Mouse (Mus musculus): ENCODE measurements around the gene Nprl2. TPM values are rescaled to one million over a fixed set of nuclear protein-coding genes. Genes with fewer than 3 reads are reported as not detected.

Gene Nprl2
- total and polyA plus RNA-seq, 2 experiments from 2014 or later, result 22.5 to 56.4 TPM

- no peak for TF ChIP-seq CTCF (IDR thresholded peaks at IDR 0.05; ENCODE audit: low read depth)
- no peak for TF ChIP-seq EP300 (IDR thresholded peaks at IDR 0.05; ENCODE audit: low read depth)
- no peaks in the 10 kb centered on the region for H3K9me3 ChIP-seq (replicated peaks; ENCODE audit: control insufficient read depth, low read length)
- no peak overlapping the region for H3K27ac ChIP-seq (ENCODE audit: low read depth)
- 84% methylated on average over 11 of the region's 11 CpGs for WGBS
- peaks cover 28% of the 10 kb centered on the region for H3K4me1 ChIP-seq (ENCODE audit: control insufficient read depth, insufficient read depth)
- H3K36me3 ChIP-seq (replicated peaks; ENCODE audit: control insufficient read depth, insufficient read depth, low read length), result peaks cover 29% of the 10 kb centered on the region
- no peak for ATAC-seq (ENCODE audit: insufficient read depth, low read depth)
- H3K27me3 ChIP-seq (ENCODE audit: control insufficient read depth, insufficient read depth, low read length), result 0 out of 2 replicates have a peak, but pooled peaks cover 4% of the 10 kb centered on the region
- no peak overlapping the region for H3K4me3 ChIP-seq (ENCODE audit: low read depth, low read length)
- H3K9ac ChIP-seq (replicated peaks; ENCODE audit: low read depth, low read length), result no peak overlapping the region
- no peak for DNase-seq (ENCODE audit: low spot score)
- no peak overlapping the region for H3K4me2 ChIP-seq (ENCODE audit: low read depth, low read length)
These were observed 1.3 kb downstream of the Nprl2 start for GRCm38 (mm10) chr9:107543299-107543698.

GRCm38 (mm10) chr9:107544196-107544700 is 2.2 kb downstream of the Nprl2 start:
- no peak overlapping the region for H3K9ac ChIP-seq (replicated peaks; ENCODE audit: low read depth, low read length)
- TF ChIP-seq CTCF (IDR thresholded peaks at IDR 0.05; ENCODE audit: low read depth) (no peak), EP300 (IDR thresholded peaks at IDR 0.05; ENCODE audit: low read depth) (no peak)
- peaks cover 19% of the 10 kb centered on the region for H3K36me3 ChIP-seq (replicated peaks; ENCODE audit: control insufficient read depth, insufficient read depth, low read length)
- 0 out of 2 replicates have a peak, but pooled peaks cover 4% of the 10 kb centered on the region for H3K27me3 ChIP-seq (ENCODE audit: control insufficient read depth, insufficient read depth, low read length)
- H3K4me3 ChIP-seq (ENCODE audit: low read depth, low read length), result no peak overlapping the region
- 89% methylated on average over 17 of the region's 17 CpGs for WGBS
- H3K4me2 ChIP-seq (ENCODE audit: low read depth, low read length), result no peak overlapping the region
- no peak for DNase-seq (ENCODE audit: low spot score)
- no peaks in the 10 kb centered on the region for H3K9me3 ChIP-seq (replicated peaks; ENCODE audit: control insufficient read depth, low read length)
- H3K27ac ChIP-seq (ENCODE audit: low read depth), result no peak overlapping the region
- peaks cover 28% of the 10 kb centered on the region for H3K4me1 ChIP-seq (ENCODE audit: control insufficient read depth, insufficient read depth)
- ATAC-seq (ENCODE audit: insufficient read depth, low read depth), result no peak

- ATAC-seq (ENCODE audit: insufficient read depth, low read depth) (no peak), DNase-seq (ENCODE audit: low spot score) (no peak)
- H3K4me3 ChIP-seq (ENCODE audit: low read depth, low read length), result no peak overlapping the region
- no peak overlapping the region for H3K4me2 ChIP-seq (ENCODE audit: low read depth, low read length)
- no peaks in the 10 kb centered on the region for H3K9me3 ChIP-seq (replicated peaks; ENCODE audit: control insufficient read depth, low read length)
- H3K27me3 ChIP-seq (ENCODE audit: control insufficient read depth, insufficient read depth, low read length), result 0 out of 2 replicates have a peak, but pooled peaks cover 4% of the 10 kb centered on the region
- WGBS, result 85% methylated on average over 12 of the region's 12 CpGs
- peaks cover 28% of the 10 kb centered on the region for H3K4me1 ChIP-seq (ENCODE audit: control insufficient read depth, insufficient read depth)
- peaks cover 14% of the 10 kb centered on the region for H3K36me3 ChIP-seq (replicated peaks; ENCODE audit: control insufficient read depth, insufficient read depth, low read length)
- no peak overlapping the region for H3K9ac ChIP-seq (replicated peaks; ENCODE audit: low read depth, low read length)
- TF ChIP-seq EP300 (IDR thresholded peaks at IDR 0.05; ENCODE audit: low read depth) (no peak), CTCF (IDR thresholded peaks at IDR 0.05; ENCODE audit: low read depth) (no peak)
- H3K27ac ChIP-seq (ENCODE audit: low read depth), result no peak overlapping the region
These were observed 2.7 kb downstream of the Nprl2 start for GRCm38 (mm10) chr9:107544729-107545128.

- Histone ChIP-seq H3K36me3 (replicated peaks; ENCODE audit: control insufficient read depth, insufficient read depth, low read length) (peaks cover 11% of the 10 kb centered on the region; the same call in 1 of the 2 replicates), H3K4me3 (ENCODE audit: low read depth, low read length) (no peak overlapping the region), H3K27ac (ENCODE audit: low read depth) (no peak overlapping the region), H3K9ac (replicated peaks; ENCODE audit: low read depth, low read length) (no peak overlapping the region), H3K4me2 (ENCODE audit: low read depth, low read length) (no peak overlapping the region), H3K4me1 (ENCODE audit: control insufficient read depth, insufficient read depth) (peaks cover 28% of the 10 kb centered on the region), H3K9me3 (replicated peaks; ENCODE audit: control insufficient read depth, low read length) (no peaks in the 10 kb centered on the region), H3K27me3 (ENCODE audit: control insufficient read depth, insufficient read depth, low read length) (0 out of 2 replicates have a peak, but pooled peaks cover 6% of the 10 kb centered on the region)
- no peak for DNase-seq (ENCODE audit: low spot score)
- no peak for TF ChIP-seq EP300 (IDR thresholded peaks at IDR 0.05; ENCODE audit: low read depth)
- TF ChIP-seq CTCF (IDR thresholded peaks at IDR 0.05; ENCODE audit: low read depth), result no peak
- WGBS, result 81% methylated on average over 10 of the region's 10 CpGs
- no peak for ATAC-seq (ENCODE audit: insufficient read depth, low read depth)
These were observed 3.2 kb downstream of the Nprl2 start for GRCm38 (mm10) chr9:107545199-107545598.

GRCm38 (mm10) chr9:107545602-107546001 is 3.6 kb downstream of the Nprl2 start:
- WGBS, result 11% methylated on average over 3 of the region's 3 CpGs
- H3K36me3 ChIP-seq (replicated peaks; ENCODE audit: control insufficient read depth, insufficient read depth, low read length), result peaks cover 11% of the 10 kb centered on the region; the same call in 1 of the 2 replicates
- DNase-seq (ENCODE audit: low spot score) (no peak), ATAC-seq (ENCODE audit: insufficient read depth, low read depth) (no peak)
- H3K27me3 ChIP-seq (ENCODE audit: control insufficient read depth, insufficient read depth, low read length), result 0 out of 2 replicates have a peak, but pooled peaks cover 10% of the 10 kb centered on the region
- peaks cover 28% of the 10 kb centered on the region for H3K4me1 ChIP-seq (ENCODE audit: control insufficient read depth, insufficient read depth)
- H3K9ac ChIP-seq (replicated peaks; ENCODE audit: low read depth, low read length), result no peak overlapping the region
- H3K4me3 ChIP-seq (ENCODE audit: low read depth, low read length), result no peak overlapping the region
- peak; percentile 92 for TF ChIP-seq CTCF (IDR thresholded peaks at IDR 0.05; ENCODE audit: low read depth)
- no peak for TF ChIP-seq EP300 (IDR thresholded peaks at IDR 0.05; ENCODE audit: low read depth)
- H3K27ac ChIP-seq (ENCODE audit: low read depth), result no peak overlapping the region
- H3K9me3 ChIP-seq (replicated peaks; ENCODE audit: control insufficient read depth, low read length), result no peaks in the 10 kb centered on the region
- H3K4me2 ChIP-seq (ENCODE audit: low read depth, low read length), result no peak overlapping the region

- 0 out of 2 replicates have a peak within 1 kb of the TSS, but pooled peaks have one; percentile 13 for H3K9ac ChIP-seq (replicated peaks; ENCODE audit: low read depth, low read length)
These were observed 5.0 kb downstream of the Nprl2 start, which contains the start of gene Zmynd10 for GRCm38 (mm10) chr9:107547026-107547425. Gene Zmynd10 (plus strand): TSS chr9:107547298.

More at GRCm38 (mm10) chr9:107547026-107547425, 5.0 kb downstream of the Nprl2 start, which contains the start of gene Zmynd10:
- WGBS, result 5% methylated on average over 20 of the region's 20 CpGs
- no peak for TF ChIP-seq CTCF (IDR thresholded peaks at IDR 0.05; ENCODE audit: low read depth)
- peak; percentile 42 for ATAC-seq (ENCODE audit: insufficient read depth, low read depth)
- Histone ChIP-seq H3K4me1 (ENCODE audit: control insufficient read depth, insufficient read depth) (peaks cover 35% of the 10 kb centered on the region), H3K27ac (ENCODE audit: low read depth) (peak within 1 kb of the TSS; percentile 9; the same call in 1 of the 2 replicates), H3K9me3 (replicated peaks; ENCODE audit: control insufficient read depth, low read length) (no peaks in the 10 kb centered on the region), H3K4me3 (ENCODE audit: low read depth, low read length) (no peak within 1 kb of the TSS), H3K4me2 (ENCODE audit: low read depth, low read length) (peak within 1 kb of the TSS; percentile 36), H3K27me3 (ENCODE audit: control insufficient read depth, insufficient read depth, low read length) (0 out of 2 replicates have a peak, but pooled peaks cover 12% of the 10 kb centered on the region), H3K36me3 (replicated peaks; ENCODE audit: control insufficient read depth, insufficient read depth, low read length) (peaks cover 11% of the 10 kb centered on the region; the same call in 1 of the 2 replicates)
- peak; percentile 88 for DNase-seq (ENCODE audit: low spot score)
